Mouse (Mus musculus) E14TG2a.4 (cell line): ENCODE results near the gene Tmod2.
"Not testable (repeated sequence)": the region's sequence is repeated elsewhere in the genome, so short reads cannot be mapped to it uniquely, and the experiment has no call there.

Experiments used
- CTCF ChIP-seq: conservative IDR thresholded peaks from 2 replicates; pipeline ENCODE4 v1.5.1; 2014; ENCODE audit warnings: low read length
- POU5F1 ChIP-seq: IDR thresholded peaks from 2 replicates; pipeline ENCODE4 v1.6.1; 2014; ENCODE audit warnings: low read length, borderline replicate concordance

GRCm38 (mm10) chr9:75619761-75620160 lies 8.6 kb upstream of the Tmod2 start:
- TF ChIP-seq CTCF, POU5F1: not testable (repeated sequence)
